Mouse (Mus musculus): Measurements from ENCODE around the gene Slc25a42. TPM values are rescaled to one million over a fixed set of nuclear protein-coding genes. Genes with fewer than 3 reads are reported as not detected.

The Slc25a42 gene
- polyA plus RNA-seq, 1 experiment from 2014 or later, result 5.8 TPM

DNA sequence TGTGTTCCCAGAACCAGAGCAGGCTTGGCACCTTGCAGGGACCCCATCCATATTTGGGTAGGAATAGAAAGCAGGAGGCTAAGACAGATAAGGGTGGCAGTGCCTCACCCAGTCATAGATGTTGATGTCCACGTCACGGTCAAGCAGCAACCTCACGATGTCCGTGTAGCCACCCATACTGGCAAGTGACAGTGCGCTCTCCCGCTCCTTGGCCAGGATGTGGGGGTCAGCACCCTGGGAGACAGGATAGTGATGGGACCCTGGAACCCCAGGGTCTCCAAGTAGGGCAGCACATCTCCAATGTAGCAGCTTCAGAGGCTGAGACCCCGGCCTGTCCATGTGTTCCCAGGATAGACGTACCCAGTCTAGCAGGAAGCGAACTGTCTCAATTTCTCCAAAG lies 77.2 kb downstream of the Slc25a42 start:
- Histone ChIP-seq H3K9ac (no peak overlapping the region), H3K27ac (no peak overlapping the region), H3K36me3 (peaks cover 27% of the 10 kb centered on the region), H3K4me3 (replicated peaks) (no peak overlapping the region), H3K4me2 (replicated peaks) (no peak overlapping the region), H3K9me3 (no peaks in the 10 kb centered on the region), H3K4me1 (replicated peaks) (peaks cover 21% of the 10 kb centered on the region), H3K27me3 (replicated peaks) (no peaks in the 10 kb centered on the region)
- no peak for ATAC-seq
- WGBS, result 92% methylated on average over 9 of the region's 9 CpGs

Other genes starting within 250 kb of the Slc25a42 start
- 51.2 and 54.7 TPM in 2 replicates for gene Gatad2a, start 215.9 kb downstream of the Slc25a42 start, polyA plus RNA-seq (2015; fragmentation: Nextera tagmentation; extraction: Ambion mirVana)
- gene Mau2, start 169.6 kb downstream of the Slc25a42 start, polyA plus RNA-seq (2015; fragmentation: Nextera tagmentation; extraction: Ambion mirVana), result 43.1 and 46.4 TPM in 2 replicates
- gene Sugp1, start 169.5 kb downstream of the Slc25a42 start, polyA plus RNA-seq (2015; fragmentation: Nextera tagmentation; extraction: Ambion mirVana), result 36.3 and 37.5 TPM in 2 replicates
- 42.8 and 52.6 TPM in 2 replicates for gene Tm6sf2, start 139.4 kb downstream of the Slc25a42 start, polyA plus RNA-seq (2015; fragmentation: Nextera tagmentation; extraction: Ambion mirVana)
- 0.06 and 0.11 TPM in 2 replicates for gene Hapln4, start 128.8 kb downstream of the Slc25a42 start, polyA plus RNA-seq (2015; fragmentation: Nextera tagmentation; extraction: Ambion mirVana)
- 1.6 and 1.7 TPM in 2 replicates for gene Ncan, start 91.4 kb downstream of the Slc25a42 start, polyA plus RNA-seq (2015; fragmentation: Nextera tagmentation; extraction: Ambion mirVana)
- 47.4 and 48.9 TPM in 2 replicates for gene Nr2c2ap, start 81.0 kb downstream of the Slc25a42 start, polyA plus RNA-seq (2015; fragmentation: Nextera tagmentation; extraction: Ambion mirVana)
- 11.7 and 12.3 TPM in 2 replicates for gene Rfxank, start 73.2 kb downstream of the Slc25a42 start, polyA plus RNA-seq (2015; fragmentation: Nextera tagmentation; extraction: Ambion mirVana)
- gene Borcs8, start 72.8 kb downstream of the Slc25a42 start, polyA plus RNA-seq (2015; fragmentation: Nextera tagmentation; extraction: Ambion mirVana), result 34.6 and 40.1 TPM in 2 replicates
- gene Mef2b, start 72.6 kb downstream of the Slc25a42 start, polyA plus RNA-seq (2015; fragmentation: Nextera tagmentation; extraction: Ambion mirVana), result 0.11 TPM in 1 of 2 replicates, not detected in the other
- 55.7 and 64.3 TPM in 2 replicates for gene Tmem161a, start 39.9 kb downstream of the Slc25a42 start, polyA plus RNA-seq (2015; fragmentation: Nextera tagmentation; extraction: Ambion mirVana)
- gene Sugp2, start 21.9 kb upstream of the Slc25a42 start, polyA plus RNA-seq (2015; fragmentation: Nextera tagmentation; extraction: Ambion mirVana), result 20.6 and 23.0 TPM in 2 replicates
- 25.4 and 26.4 TPM in 2 replicates for gene Armc6, start 22.2 kb upstream of the Slc25a42 start, polyA plus RNA-seq (2015; fragmentation: Nextera tagmentation; extraction: Ambion mirVana)
- 27.7 and 31.5 TPM in 2 replicates for gene Homer3, start 70.5 kb upstream of the Slc25a42 start, polyA plus RNA-seq (2015; fragmentation: Nextera tagmentation; extraction: Ambion mirVana)
- gene Ddx49, start 90.2 kb upstream of the Slc25a42 start, polyA plus RNA-seq (2015; fragmentation: Nextera tagmentation; extraction: Ambion mirVana), result 45.8 and 52.7 TPM in 2 replicates
- gene Cope, start 90.2 kb upstream of the Slc25a42 start, polyA plus RNA-seq (2015; fragmentation: Nextera tagmentation; extraction: Ambion mirVana), result 331 and 429 TPM in 2 replicates
- gene Cers1, start 103.5 kb upstream of the Slc25a42 start, polyA plus RNA-seq (2015; fragmentation: Nextera tagmentation; extraction: Ambion mirVana), result 3.6 TPM in 2 replicates
- 0.38 and 1.4 TPM in 2 replicates for gene Gdf1, start 117.5 kb upstream of the Slc25a42 start, polyA plus RNA-seq (2015; fragmentation: Nextera tagmentation; extraction: Ambion mirVana)
- gene Upf1, start 141.0 kb upstream of the Slc25a42 start, polyA plus RNA-seq (2015; fragmentation: Nextera tagmentation; extraction: Ambion mirVana), result 14.6 and 15.7 TPM in 2 replicates
- gene Comp, start 161.3 kb upstream of the Slc25a42 start, polyA plus RNA-seq (2015; fragmentation: Nextera tagmentation; extraction: Ambion mirVana), result 0.39 and 0.82 TPM in 2 replicates
- 14.8 and 15.0 TPM in 2 replicates for gene Crtc1, start 227.3 kb upstream of the Slc25a42 start, polyA plus RNA-seq (2015; fragmentation: Nextera tagmentation; extraction: Ambion mirVana)